Mouse (Mus musculus) mouse embryonic stem cell (cell line): ENCODE data around the gene Slc22a13.
"Not testable (repeated sequence)": the region's sequence is repeated elsewhere in the genome, so short reads cannot be mapped to it uniquely, and the experiment has no call there.

Experiments used
- in situ Hi-C, 2 experiments: fragments of 300-500 bp; cut with MboI; formaldehyde crosslinking; loops; 1 replicate in 1 of 2; 3 replicates in 1 of 2; pipeline ENCODE4 v1.14.3; 2019 to 2020; ENCODE audit warnings: low sequenced_read_pairs in 2 of 2, low pct_unique_long_range_greater_than_20kb in 1 of 2, mixed read lengths in 1 of 2; ENCODE audit not compliant: unreplicated experiment in 1 of 2

Gene Slc22a13

DNA sequence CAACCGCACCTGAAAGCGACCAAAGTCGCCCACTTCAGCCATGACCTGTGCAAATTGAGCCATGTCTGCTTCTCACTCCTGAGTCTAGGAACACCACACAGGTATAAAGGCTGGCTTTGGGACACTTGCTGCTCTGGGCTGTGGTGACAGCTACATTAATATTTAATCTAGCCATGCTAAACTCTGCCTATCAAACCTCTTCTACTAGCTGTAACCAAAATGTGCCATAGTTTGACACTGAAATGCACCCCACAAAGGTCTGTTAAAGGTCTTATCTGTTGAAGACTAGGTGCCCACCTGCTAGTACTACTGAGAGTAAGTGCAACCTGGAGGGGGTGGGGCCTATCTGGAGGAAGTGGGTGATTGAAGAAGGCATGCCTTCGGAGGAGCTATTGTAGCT is at the start of gene Slc22a13:
Gene Slc22a13, minus strand, starts transcription at position 101 of the 400 bp plus-strand sequence.
- in situ Hi-C loops = no loop called here

DNA sequence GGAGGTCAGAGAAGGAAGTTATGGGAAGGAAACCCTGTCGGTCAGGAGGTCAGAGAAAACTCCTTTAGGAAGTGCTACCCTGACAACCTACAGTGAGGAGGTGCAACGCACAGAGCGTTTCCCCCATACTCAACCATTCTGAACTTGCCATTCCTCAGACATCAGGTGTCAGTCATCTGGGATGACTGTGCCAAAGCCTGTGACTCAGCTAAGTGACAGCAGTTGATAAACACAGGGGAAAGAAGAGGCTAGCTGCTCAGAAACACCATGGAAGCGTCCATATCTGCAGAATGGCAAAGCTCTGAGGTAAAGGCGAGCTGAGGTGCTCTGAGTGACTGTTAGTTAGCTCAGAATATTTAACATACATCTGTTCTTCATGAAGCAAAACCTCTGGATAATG is 49.2 kb upstream of the Slc22a13 start:
- in situ Hi-C loops = no loop called here

GRCm38 (mm10) chr9:119256161-119256560 is 47.3 kb upstream of the Slc22a13 start:
- in situ Hi-C loops = no loop called here

GRCm38 (mm10) chr9:119255096-119255495 is 46.2 kb upstream of the Slc22a13 start:
- in situ Hi-C loops = no loop called here

DNA sequence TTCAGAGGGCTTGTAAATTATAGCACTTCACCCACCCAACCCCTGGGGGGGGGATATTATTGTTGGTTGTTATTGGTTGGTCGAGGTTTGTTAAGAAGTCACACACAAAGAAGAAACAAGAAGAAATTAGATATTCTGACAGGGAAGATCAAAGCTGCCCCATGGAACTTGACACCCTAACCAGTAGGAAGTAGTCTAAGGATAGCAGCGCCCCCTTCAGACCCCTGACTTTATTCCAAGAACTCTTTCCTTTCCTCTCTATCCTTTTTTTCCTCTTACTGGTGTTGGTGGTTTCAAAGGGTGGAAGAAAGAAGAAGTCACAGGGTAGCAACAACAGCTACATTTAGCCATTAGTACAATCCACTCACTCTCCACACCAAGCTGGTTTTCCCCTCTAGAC is 45.3 kb upstream of the Slc22a13 start:
- in situ Hi-C loops = no loop called here

- in situ Hi-C loops = no loop called here
Measured at GRCm38 (mm10) chr9:119247996-119248395, 39.1 kb upstream of the Slc22a13 start.

DNA sequence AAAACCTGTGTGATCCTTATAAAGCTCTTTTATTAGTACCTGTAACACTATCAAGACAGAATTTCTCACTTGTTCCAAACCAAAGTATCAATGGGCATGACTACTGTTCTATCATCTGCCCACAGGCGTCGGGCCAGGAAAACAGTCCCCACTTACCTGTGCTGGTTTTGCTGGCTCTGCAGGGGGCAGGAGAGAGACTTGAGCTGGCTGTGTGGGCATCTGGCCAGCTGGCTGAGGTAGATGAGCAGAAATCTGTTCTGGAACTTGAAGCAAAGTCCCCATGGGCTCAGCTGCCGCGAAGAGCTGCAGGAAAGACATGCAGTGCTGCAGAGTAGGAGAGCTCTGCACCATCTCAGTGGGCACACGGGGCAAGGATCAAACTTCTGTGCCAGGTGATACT is 37.9 kb upstream of the Slc22a13 start:
- in situ Hi-C loops = no loop called here

DNA sequence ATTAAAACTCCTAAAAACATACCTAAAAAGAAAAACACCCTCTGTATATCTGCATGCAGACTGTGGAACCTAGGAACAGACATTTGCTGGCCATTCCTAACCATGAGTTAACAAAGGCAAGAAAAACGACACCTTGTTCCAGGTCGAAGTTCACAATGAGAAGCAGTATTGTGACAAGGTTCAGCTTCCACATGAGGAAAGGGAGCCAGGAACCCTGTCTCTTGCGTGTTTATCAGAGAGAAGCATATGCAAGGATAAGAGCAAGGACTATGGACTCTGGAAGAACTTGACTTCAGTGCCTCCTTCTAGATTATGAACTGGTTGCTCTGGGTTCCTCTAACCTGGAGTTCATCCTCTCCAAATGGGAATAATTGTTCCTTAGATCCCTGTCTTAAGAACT is 35.1 kb upstream of the Slc22a13 start:
- in situ Hi-C loops = no loop called here

GRCm38 (mm10) chr9:119241169-119241865 is 32.4 kb upstream of the Slc22a13 start:
- in situ Hi-C loops = no loop called here

- in situ Hi-C loops = no loop called here
Measured at GRCm38 (mm10) chr9:119240286-119240997, 31.5 kb upstream of the Slc22a13 start.

- in situ Hi-C loops = no loop called here
Measured at GRCm38 (mm10) chr9:119239274-119239673, 30.4 kb upstream of the Slc22a13 start.

DNA sequence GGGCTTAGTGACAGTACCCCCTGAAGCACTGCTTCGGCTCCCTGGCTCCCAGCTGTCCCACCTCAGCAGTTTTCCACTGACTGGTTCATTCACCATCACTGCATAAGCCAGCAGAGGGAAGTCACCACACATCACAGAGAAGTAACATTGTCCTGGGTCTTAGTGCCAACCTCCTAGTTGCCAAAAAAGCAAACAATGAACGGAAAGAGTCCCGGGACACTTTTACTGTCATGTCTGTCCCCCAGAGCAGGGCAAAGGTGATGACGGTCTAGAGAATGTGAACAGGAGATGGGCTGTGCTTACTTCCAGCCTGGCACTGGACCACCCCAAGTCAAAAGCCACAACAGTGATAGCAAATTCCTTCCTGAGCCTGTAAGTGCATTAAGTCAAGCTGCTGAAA is 29.9 kb upstream of the Slc22a13 start:
- in situ Hi-C loops = no loop called here

DNA sequence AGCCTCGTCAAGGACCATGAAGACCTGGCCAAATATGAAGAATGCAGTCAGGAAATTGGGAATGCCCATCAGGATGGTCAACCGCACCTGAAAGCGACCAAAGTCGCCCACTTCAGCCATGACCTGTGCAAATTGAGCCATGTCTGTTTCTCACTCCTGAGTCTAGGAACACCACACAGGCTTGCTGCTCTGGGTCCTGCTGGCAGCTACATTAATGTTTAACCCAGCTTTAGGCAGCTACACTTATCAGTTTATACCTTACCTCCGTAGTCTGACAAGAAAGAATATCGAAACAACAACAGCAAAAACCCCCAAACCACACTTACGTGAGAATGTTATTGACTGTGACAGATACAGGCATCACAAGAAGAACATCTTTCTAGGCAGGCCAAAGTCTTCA is 22.7 kb upstream of the Slc22a13 start:
- in situ Hi-C loops = no loop called here

DNA sequence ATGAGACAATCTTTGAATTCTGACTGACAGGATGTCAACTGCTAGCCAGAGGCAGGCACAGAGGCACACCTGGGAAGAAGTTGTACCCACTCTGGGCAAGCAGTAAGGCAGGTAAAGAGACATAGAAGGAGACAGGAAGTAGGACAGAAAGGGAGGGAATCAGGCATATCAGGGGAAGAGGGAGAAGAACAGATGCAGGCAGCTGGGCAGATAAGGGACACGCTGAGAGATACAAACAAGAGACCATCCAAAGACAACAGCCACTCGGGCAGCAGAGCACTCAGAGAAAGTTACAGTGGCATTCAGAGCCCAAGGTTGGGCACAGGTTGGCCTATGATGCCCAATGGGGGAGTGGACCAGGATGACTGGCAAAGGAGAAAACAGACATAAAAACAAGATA is 21.9 kb upstream of the Slc22a13 start:
- in situ Hi-C loops = no loop called here

DNA sequence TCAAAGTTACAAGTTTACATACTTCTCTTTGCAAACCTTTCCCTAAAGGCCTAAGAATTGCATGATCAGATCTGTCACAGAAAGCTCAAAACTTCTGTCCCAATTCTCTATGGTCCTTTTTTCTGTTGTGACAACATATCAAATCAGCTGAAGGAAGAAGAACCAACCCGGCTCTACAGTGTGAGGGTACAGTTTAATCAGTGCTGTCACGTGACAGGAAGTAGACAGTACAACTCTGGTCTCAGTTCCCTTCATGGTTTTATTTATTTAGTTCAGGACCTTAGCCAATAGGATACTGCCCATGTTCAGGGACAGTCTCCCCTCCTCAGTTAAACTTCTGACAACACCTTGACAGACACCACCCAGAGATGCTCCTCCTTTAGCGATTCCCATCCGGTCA is 11.4 kb upstream of the Slc22a13 start:
- in situ Hi-C loops = no loop called here

- in situ Hi-C loops = no loop called here
Measured at GRCm38 (mm10) chr9:119219667-119220066, 10.8 kb upstream of the Slc22a13 start.

DNA sequence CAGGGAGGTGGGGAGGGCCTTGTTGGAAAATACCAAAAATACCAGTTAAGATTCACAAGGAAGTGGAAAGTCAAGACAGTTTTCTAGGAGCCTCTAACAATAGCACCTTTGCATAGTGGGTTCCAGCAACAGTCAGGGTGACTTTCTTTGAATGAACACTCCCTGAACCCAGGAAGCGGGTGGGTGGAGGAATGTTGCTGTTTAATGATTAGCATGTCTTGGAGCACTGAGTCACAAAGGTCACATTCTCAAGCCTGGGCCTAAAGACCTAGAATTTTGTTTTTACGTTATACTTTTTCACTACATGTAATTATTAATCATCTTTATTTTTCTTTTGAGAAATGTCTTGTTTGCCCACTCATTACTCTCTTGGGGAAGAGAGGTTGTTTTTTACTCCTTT is 6.4 kb upstream of the Slc22a13 start:
- in situ Hi-C loops = not testable (repeated sequence)

DNA sequence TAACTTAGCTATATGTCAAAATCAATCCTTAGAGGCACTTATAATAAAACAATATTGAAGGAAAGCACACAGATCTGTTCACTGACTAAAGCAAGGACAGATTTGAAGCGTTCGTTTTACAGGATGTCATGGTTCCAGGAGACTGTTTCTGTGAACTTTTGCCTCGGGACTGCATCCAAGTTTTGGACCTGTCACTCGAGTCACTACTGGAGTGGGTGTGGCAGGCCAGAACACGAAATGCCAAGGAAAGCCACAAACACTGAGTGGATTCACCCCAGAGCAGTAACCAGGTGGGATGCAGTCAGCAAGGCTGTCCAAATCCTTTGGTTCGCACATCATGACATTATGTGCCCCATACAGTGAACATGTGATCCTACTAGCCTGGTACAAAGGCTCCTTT is 5.7 kb upstream of the Slc22a13 start:
- in situ Hi-C loops = no loop called here

GRCm38 (mm10) chr9:119212996-119213395 is 4.1 kb upstream of the Slc22a13 start:
- in situ Hi-C loops = no loop called here

DNA sequence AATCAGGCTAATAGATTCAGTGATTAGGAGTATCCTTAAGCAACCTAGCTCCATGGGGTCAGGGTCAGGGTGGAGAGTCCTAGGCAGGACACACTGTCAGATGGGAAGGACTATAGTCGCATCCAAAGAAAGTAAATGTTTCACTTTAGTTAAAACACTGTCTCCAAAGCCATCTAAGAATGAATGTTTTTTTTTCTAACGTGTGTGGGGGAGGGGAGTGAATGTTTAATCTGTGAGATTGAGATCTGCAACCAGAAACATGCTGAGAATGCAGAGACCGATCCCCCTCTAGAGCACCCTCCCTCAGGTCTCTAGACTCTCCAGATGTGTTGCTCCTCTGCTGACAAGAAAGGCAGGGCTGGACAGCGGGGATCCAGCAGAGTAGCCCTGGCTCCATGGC is 1.8 kb downstream of the Slc22a13 start:
- in situ Hi-C loops = no loop called here
